Mouse (Mus musculus) kidney, adult 2 months (tissue): ENCODE data around the gene Clic1.

Experiments used
- CTCF ChIP-seq: fragments of 200-500 bp; conservative IDR thresholded peaks from 2 replicates; pipeline ENCODE4 v1.5.1; 2011; ENCODE audit warnings: low read depth, mild to moderate bottlenecking, control low read depth, low read length, moderate library complexity, mixed read lengths; ENCODE audit not compliant: insufficient read depth, insufficient read length
- POLR2A ChIP-seq: fragments of 200-500 bp; IDR thresholded peaks from one replicate; pipeline ENCODE4 v1.6.1; 2011; ENCODE audit warnings: low read depth, low read length, control low read depth

- TF ChIP-seq POLR2A (no peak), CTCF (no peak)
These were observed 45.0 kb downstream of the Clic1 start for GRCm38 (mm10) chr17:35094475-35095365.
